Mouse (Mus musculus): ENCODE results near the gene Olfr70. TPM values are rescaled to one million over a fixed set of nuclear protein-coding genes. Genes with fewer than 3 reads are reported as not detected.

Olfr70 gene
- polyA plus RNA-seq, 1 experiment from 2014 or later = not detected

- no peak for ATAC-seq (ENCODE audit: insufficient number of reproducible peaks, insufficient read depth, low FRiP score, low TSS enrichment)
- Histone ChIP-seq H3K9ac (no peak overlapping the region), H3K4me2 (replicated peaks) (no peak overlapping the region), H3K27me3 (no peaks in the 10 kb centered on the region), H3K27ac (no peak overlapping the region), H3K36me3 (no peaks in the 10 kb centered on the region), H3K4me3 (no peak overlapping the region), H3K9me3 (no peaks in the 10 kb centered on the region), H3K4me1 (peaks cover 13% of the 10 kb centered on the region; the same call in 1 of the 2 replicates)
- WGBS = 56% methylated on average over 5 of the region's 5 CpGs
These were observed 28.0 kb upstream of the Olfr70 start for GRCm38 (mm10) chr4:43728576-43728954.

DNA sequence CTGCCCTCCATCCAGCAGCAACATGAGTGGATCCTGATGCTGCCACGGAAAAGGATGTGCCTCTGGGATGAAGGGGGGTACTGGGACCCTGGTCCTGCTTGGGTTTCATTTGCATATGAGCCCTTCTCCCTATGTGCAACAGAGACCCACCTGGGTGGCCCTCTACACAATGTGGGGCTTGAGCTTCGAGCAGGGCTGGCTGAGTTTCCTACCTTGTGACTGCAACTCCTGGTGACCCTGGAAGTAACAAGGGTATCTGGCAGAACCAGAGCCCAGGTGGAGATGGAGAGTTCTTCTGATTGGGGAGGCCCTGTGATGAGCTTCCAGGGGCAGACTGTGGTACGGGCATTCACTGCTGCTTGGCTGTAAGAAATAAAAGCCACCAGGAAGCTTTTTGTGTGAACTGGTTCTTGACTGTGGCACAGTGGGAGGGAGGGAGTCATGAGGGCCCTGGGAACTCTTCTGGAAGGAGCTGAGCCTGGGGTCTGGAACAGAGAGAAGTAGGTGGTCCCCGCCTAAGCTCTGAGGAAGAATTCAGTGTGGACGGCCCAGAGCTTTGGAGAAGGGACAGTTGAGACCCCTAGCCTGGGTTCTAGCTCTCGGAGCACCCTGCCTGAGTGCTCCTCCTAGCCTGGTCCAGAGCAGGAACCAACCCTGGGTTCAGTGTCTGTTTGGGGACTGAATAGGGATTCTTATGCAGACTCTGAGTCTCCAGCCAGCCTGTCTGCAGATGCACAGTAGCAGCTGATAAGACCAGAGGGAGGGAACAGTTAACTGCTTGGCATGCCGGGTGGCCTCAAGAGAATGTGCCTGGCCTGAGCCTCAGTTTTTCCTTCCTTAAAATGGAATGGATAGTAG lies 27.3 kb upstream of the Olfr70 start:
- 74% methylated on average over 7 of the region's 7 CpGs for WGBS
- H3K9me3 ChIP-seq = no peaks in the 10 kb centered on the region
- no peaks in the 10 kb centered on the region for H3K36me3 ChIP-seq
- ATAC-seq (ENCODE audit: insufficient number of reproducible peaks, insufficient read depth, low FRiP score, low TSS enrichment) = no peak
- peaks cover 13% of the 10 kb centered on the region; the same call in 1 of the 2 replicates for H3K4me1 ChIP-seq
- no peak overlapping the region for H3K4me3 ChIP-seq
- no peak overlapping the region for H3K9ac ChIP-seq
- H3K27me3 ChIP-seq = no peaks in the 10 kb centered on the region
- no peak overlapping the region for H3K4me2 ChIP-seq (replicated peaks)
- no peak overlapping the region for H3K27ac ChIP-seq

DNA sequence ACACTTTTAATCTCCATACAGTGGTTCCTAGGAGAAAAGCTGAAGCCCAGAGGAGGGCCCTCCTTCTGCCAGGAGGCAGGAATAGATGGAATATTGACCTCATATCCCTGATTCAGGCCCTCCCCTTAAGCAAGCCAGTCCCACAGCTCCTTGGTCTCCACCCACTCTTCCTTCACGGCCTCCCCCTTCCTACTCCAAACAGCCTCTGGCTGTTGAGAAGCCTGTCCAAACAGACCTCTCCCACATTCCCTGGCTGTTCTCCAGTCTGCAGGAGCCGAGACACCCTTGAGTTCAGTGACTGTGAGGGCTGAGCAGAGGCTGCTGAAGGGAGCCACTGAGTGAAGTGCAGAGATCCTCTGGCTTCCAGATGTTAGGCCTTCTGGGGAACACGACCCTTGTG lies 26.4 kb upstream of the Olfr70 start, which contains the start of gene Hrct1:
TSS of gene Hrct1 (plus strand) at position 194 of the 400 bp plus-strand sequence.
- H3K27ac ChIP-seq = no peak within 1 kb of the TSS
- H3K9me3 ChIP-seq = no peaks in the 10 kb centered on the region
- no peak within 1 kb of the TSS for H3K9ac ChIP-seq
- H3K4me3 ChIP-seq = no peak within 1 kb of the TSS
- peaks cover 13% of the 10 kb centered on the region; the same call in 1 of the 2 replicates for H3K4me1 ChIP-seq
- no peaks in the 10 kb centered on the region for H3K27me3 ChIP-seq
- no peaks in the 10 kb centered on the region for H3K36me3 ChIP-seq
- 31% methylated on average over 3 of the region's 3 CpGs for WGBS
- no peak within 1 kb of the TSS for H3K4me2 ChIP-seq (replicated peaks)
- no peak; the same call in 1 of the 2 replicates for ATAC-seq (ENCODE audit: insufficient number of reproducible peaks, insufficient read depth, low FRiP score, low TSS enrichment)

DNA sequence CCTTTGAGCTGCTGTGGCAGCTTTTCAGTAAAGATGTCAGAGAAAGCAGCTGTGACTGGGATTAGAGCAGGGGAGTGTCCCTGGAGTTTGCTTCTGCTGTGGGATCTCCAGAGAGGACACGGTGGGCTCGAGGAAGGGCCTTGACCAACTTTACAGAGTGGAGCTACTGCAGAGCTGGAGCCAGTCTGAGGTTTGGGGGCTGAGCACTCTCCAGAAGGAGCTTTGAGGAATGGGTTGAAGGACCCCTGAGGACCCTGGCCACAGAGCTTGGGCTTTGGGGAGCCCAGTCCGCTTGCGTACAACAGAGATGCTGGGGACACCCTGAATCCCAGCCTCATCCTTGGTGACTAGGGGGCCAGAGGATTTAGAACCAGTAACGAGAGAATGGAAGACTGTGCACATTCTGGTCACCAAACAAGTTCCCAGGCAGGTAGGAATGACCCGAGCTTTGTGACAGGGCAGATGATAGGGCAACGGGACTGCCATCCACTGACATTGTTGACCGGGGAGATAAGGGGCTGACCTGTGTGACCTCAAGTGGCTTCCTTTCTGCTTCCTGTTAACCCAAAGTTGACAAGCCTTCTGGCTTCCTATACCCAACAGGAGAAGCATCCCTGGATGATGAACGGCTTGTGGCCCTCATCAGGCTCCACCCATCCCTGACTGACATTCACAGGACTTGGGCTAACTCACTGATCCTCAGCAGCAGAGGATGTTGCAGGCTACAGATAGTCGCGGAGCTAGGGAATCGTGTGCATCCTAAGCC lies 25.8 kb upstream of the Olfr70 start:
- Histone ChIP-seq H3K4me3 (no peak overlapping the region), H3K36me3 (no peaks in the 10 kb centered on the region), H3K9ac (no peak overlapping the region), H3K9me3 (no peaks in the 10 kb centered on the region), H3K27me3 (no peaks in the 10 kb centered on the region), H3K4me2 (replicated peaks) (no peak overlapping the region), H3K4me1 (peaks cover 13% of the 10 kb centered on the region; the same call in 1 of the 2 replicates), H3K27ac (no peak overlapping the region)
- 62% methylated on average over 12 of the region's 12 CpGs for WGBS
- no peak for ATAC-seq (ENCODE audit: insufficient number of reproducible peaks, insufficient read depth, low FRiP score, low TSS enrichment)

- Histone ChIP-seq H3K4me2 (replicated peaks) (no peak overlapping the region), H3K4me3 (no peak overlapping the region), H3K9me3 (no peaks in the 10 kb centered on the region), H3K27ac (no peak overlapping the region), H3K9ac (no peak overlapping the region), H3K4me1 (0 out of 2 replicates have a peak, but pooled peaks cover 9% of the 10 kb centered on the region), H3K27me3 (no peaks in the 10 kb centered on the region), H3K36me3 (no peaks in the 10 kb centered on the region)
- no peak for ATAC-seq (ENCODE audit: insufficient number of reproducible peaks, insufficient read depth, low FRiP score, low TSS enrichment)
- 50% methylated on average over 1 of the region's 1 CpGs for WGBS
These were observed 24.2 kb upstream of the Olfr70 start for GRCm38 (mm10) chr4:43724764-43725163.

- H3K4me3 ChIP-seq = no peak overlapping the region
- no peak overlapping the region for H3K9ac ChIP-seq
- H3K27me3 ChIP-seq = no peaks in the 10 kb centered on the region
- no peaks in the 10 kb centered on the region for H3K4me1 ChIP-seq
- H3K36me3 ChIP-seq = no peaks in the 10 kb centered on the region
- H3K27ac ChIP-seq = no peak overlapping the region
- no peak for ATAC-seq (ENCODE audit: insufficient number of reproducible peaks, insufficient read depth, low FRiP score, low TSS enrichment)
- no peak overlapping the region for H3K4me2 ChIP-seq (replicated peaks)
- H3K9me3 ChIP-seq = no peaks in the 10 kb centered on the region
- WGBS = 89% methylated on average over 4 of the region's 4 CpGs
These were observed 21.6 kb upstream of the Olfr70 start for GRCm38 (mm10) chr4:43722191-43722590.

GRCm38 (mm10) chr4:43720491-43721228 lies 20.1 kb upstream of the Olfr70 start:
- Histone ChIP-seq H3K4me3 (no peak overlapping the region), H3K9ac (peak overlapping the region; percentile 31; the same call in 1 of the 2 replicates), H3K4me1 (no peaks in the 10 kb centered on the region), H3K36me3 (no peaks in the 10 kb centered on the region), H3K27ac (peak overlapping the region; percentile 57; the same call in 1 of the 2 replicates), H3K4me2 (replicated peaks) (no peak overlapping the region), H3K27me3 (no peaks in the 10 kb centered on the region), H3K9me3 (no peaks in the 10 kb centered on the region)
- 55% methylated on average over 15 of the region's 16 CpGs for WGBS
- no peak for ATAC-seq (ENCODE audit: insufficient number of reproducible peaks, insufficient read depth, low FRiP score, low TSS enrichment)

DNA sequence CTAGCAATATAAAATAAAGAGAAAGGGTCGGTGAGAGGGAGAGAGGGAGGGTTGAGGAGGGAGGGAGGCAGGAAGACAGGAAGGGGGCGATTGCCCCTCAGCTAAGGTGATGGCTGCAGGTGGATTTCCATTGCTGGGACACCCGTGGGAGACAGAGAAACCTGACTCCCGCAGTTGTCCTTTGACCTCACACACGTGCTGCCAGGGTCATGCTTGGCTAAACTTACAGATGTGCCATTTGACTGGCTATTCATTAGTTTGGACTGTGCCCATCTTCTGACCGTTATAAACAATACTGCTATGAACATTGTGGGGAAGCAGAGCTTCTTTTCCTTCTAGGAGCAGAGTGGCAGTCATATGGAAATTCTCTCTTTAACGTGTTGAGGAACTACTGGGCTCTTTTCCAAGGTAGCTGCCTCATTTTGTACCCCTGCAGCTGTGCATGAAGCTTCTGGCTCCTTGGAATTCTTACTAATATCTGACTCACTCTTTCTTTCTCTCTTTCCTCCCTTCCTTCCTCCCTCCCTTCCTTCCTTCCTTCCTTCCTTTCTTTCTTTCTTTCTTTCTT lies 13.1 kb upstream of the Olfr70 start:
- 32% methylated on average over 7 of the region's 7 CpGs for WGBS
- Histone ChIP-seq H3K36me3 (no peaks in the 10 kb centered on the region), H3K4me2 (replicated peaks) (no peak overlapping the region)

GRCm38 (mm10) chr4:43711821-43712220 lies 11.2 kb upstream of the Olfr70 start:
- Histone ChIP-seq H3K36me3 (no peaks in the 10 kb centered on the region), H3K27me3 (no peaks in the 10 kb centered on the region), H3K27ac (no peak overlapping the region), H3K9me3 (no peaks in the 10 kb centered on the region), H3K4me3 (no peak overlapping the region), H3K4me2 (replicated peaks) (no peak overlapping the region), H3K9ac (no peak overlapping the region), H3K4me1 (no peaks in the 10 kb centered on the region)
- WGBS = 1% methylated on average over 2 of the region's 2 CpGs
- no peak for ATAC-seq (ENCODE audit: insufficient number of reproducible peaks, insufficient read depth, low FRiP score, low TSS enrichment)

More for the DNA sequence above, 13.1 kb upstream of the Olfr70 start:
- H3K9me3 ChIP-seq = no peaks in the 10 kb centered on the region
- no peak overlapping the region for H3K4me3 ChIP-seq
- no peak overlapping the region for H3K9ac ChIP-seq
- no peak overlapping the region for H3K27ac ChIP-seq
- no peaks in the 10 kb centered on the region for H3K27me3 ChIP-seq
- ATAC-seq (ENCODE audit: insufficient number of reproducible peaks, insufficient read depth, low FRiP score, low TSS enrichment) = no peak
- no peaks in the 10 kb centered on the region for H3K4me1 ChIP-seq

GRCm38 (mm10) chr4:43709869-43710268 lies 9.3 kb upstream of the Olfr70 start, which contains the start of gene Olfr71:
Gene Olfr71 (minus strand): TSS chr4:43710255.
- ATAC-seq (ENCODE audit: insufficient number of reproducible peaks, insufficient read depth, low FRiP score, low TSS enrichment) = no peak
- Histone ChIP-seq H3K4me3 (no peak within 1 kb of the TSS), H3K9me3 (no peaks in the 10 kb centered on the region), H3K27ac (no peak within 1 kb of the TSS), H3K9ac (no peak within 1 kb of the TSS), H3K4me1 (no peaks in the 10 kb centered on the region), H3K4me2 (replicated peaks) (no peak within 1 kb of the TSS), H3K36me3 (no peaks in the 10 kb centered on the region), H3K27me3 (no peaks in the 10 kb centered on the region)
- WGBS = 74% methylated on average over 6 of the region's 6 CpGs

DNA sequence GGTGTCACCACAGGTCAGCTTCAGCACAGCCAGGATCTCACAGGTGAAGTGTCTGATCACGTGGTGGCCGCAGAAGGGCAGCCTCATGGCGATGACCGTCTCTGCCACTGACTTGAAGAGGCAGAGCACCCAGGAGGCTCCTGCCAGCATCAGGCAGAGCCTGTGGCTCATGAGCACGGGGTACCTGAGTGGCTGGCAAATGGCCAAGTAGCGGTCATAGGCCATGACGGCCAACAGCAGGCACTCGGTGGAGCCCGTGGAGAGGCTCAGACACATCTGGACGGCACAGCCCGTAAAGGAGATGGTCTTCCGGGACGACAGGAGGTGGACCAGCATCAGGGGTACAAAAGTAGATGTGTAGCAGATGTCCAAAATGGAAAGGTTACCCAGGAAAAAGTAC lies 5.4 kb upstream of the Olfr70 start:
- ATAC-seq (ENCODE audit: insufficient number of reproducible peaks, insufficient read depth, low FRiP score, low TSS enrichment) = no peak
- Histone ChIP-seq H3K4me1 (no peaks in the 10 kb centered on the region), H3K27me3 (no peaks in the 10 kb centered on the region), H3K9ac (no peak overlapping the region), H3K4me2 (replicated peaks) (no peak overlapping the region), H3K9me3 (no peaks in the 10 kb centered on the region), H3K4me3 (no peak overlapping the region), H3K27ac (no peak overlapping the region), H3K36me3 (no peaks in the 10 kb centered on the region)
- 84% methylated on average over 13 of the region's 13 CpGs for WGBS
